Mouse (Mus musculus): ENCODE data around the gene Ppa2.

Gene Ppa2

DNA sequence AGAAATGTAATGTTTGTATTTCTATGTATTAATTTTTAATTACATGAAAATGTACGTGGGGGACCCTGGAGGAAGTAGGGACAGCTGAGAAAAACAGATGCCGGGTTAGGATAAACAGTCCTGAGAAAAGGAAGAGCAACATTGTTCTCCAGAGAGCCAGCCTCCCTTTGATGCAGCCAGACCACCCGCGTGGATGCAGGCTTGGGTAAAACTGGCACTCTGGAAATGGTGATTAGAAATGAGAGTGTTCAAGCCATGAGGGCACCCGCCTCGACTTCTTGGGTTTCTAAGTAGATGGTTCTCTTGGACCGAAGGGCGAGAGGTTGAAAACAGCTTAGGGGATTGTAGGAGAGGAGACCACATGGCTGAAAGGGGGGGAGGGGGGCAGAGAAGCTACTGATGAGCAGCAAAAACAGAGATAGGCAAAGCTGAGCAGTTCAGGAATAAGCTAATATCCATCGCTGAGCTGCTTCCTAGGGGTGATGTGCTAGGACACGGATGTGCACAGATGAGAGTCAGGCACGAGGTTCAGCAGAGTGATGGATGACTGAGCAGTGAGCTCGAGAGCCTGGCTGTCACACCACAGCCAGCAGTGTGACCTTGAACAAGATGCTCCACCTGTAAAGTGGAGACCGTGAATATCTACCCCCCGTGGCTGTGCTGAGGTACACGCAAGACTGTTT is 21.4 kb downstream of the Ppa2 start:
- no peak for DNase-seq (ENCODE audit: low spot score)

DNA sequence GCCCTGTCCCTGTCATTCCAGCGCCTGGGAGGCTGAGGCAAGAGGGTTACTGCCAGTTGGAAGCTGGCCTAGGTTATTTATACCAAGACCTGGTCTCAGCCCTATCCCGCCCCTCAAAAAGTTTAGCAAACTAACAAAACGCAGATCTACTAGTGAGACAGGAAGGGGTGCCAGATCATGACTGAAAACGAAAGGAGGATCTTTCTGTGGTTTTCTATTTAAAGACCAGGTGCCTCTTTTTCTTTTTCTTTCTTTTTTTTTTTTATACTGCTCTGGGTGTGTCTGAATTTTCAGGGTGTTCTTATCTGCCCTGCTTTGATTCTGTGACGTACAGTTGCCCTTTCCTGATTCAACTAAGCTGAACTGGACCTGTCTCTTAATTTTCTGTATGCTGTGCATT is 22.4 kb downstream of the Ppa2 start:
- no peak for DNase-seq (ENCODE audit: low spot score)

DNA sequence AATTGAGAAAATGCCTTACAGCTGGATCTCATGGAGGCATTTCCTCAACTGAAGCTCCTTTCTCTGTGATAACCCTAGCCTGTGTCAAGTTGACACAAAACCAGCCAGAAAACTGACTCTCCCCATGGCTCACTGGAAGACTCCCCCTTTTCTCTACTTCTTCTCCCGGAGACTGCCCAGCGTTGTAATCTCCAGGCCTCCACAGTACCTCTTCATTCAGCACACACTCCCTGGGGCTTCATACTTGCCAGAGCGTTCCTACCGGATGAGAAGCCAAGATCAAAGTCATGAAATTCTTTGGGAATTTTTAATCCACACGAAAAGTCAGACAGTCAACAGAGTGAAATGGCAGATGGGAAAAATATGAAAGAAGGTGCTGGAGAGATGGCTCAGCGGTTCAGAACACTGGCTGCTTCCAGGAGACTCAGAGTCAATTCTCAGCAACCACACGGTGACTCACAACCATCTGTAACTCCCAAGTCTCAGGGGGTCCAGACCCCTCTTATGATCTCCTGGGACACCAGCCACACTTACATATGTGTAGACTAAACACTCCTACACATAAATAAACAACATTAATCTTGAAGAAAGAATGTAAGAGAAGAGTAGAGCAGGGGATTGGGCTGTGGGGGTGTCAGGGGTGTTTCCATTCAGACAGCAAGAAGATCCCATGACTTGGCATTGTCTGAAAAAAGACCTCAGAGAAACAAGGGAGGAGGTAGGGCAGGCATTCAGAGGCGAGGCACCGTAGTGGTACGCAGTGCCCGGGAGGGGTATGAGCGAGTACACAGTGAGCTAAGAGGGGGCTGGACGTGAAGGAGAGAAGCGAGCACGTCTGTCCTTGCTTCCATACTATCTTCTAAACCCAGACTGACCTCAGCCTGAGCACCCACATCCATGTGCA is 23.6 kb downstream of the Ppa2 start:
- no peak for DNase-seq (ENCODE audit: low spot score)

DNA sequence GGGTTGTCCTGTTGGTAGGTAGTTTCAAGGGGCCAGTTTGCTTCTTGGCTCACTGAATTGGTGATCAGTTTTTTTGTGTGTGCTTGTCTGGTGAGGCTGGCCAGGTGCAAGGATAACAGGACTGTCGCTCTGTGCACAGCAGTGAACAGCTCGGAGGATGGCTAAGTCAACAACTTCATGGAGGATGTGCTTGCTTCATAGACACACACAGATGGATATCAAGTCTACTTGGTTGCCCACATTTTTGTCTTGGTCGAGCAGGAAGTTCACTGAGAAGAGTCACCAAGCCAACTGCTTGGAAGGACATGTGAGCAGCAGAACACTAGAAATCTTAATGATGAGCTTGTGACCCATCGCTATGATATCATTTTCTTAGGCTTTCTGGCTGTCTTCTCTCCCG is 24.8 kb downstream of the Ppa2 start:
- no peak for DNase-seq (ENCODE audit: low spot score)

DNA sequence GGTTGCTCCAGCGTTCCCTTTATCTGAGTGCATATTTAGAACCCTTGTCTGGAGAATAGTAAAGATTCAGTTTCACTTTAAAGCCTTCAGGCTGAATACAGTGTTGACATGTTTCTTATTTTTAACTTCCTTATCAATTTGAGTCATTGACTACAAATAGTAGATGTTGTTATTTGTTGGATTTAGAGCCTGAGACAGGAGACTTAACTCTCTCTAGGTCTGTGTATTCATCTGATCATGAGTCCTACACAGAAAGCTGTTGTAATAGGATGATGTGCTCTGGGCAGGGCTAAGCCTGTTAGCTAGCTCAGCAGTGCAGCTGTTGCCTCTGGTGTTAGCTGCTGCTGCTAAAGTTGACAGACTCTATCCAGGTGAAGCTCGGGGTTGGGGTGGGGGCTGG is 25.3 kb downstream of the Ppa2 start:
- no peak for DNase-seq (ENCODE audit: low spot score)

DNA sequence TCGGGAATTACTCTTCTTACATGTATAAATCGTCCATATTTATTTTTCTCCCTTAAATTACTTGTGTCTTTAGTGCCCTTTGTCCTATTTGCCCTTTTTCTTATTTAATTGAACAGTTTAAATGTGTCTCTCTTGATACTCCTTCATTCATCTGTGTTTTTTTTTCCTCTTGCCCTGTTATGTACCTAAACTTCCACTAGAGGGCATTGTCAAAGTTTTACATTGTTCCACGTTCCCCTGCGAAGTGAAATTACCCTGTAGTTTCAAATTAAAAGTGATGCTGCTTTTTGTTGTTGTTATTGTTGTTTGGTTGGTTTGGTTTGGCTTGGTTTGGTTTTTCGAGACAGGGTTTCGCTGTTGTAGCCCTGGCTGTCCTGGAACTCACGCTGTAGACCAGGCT is 26.5 kb downstream of the Ppa2 start:
- no peak for DNase-seq (ENCODE audit: low spot score)

DNA sequence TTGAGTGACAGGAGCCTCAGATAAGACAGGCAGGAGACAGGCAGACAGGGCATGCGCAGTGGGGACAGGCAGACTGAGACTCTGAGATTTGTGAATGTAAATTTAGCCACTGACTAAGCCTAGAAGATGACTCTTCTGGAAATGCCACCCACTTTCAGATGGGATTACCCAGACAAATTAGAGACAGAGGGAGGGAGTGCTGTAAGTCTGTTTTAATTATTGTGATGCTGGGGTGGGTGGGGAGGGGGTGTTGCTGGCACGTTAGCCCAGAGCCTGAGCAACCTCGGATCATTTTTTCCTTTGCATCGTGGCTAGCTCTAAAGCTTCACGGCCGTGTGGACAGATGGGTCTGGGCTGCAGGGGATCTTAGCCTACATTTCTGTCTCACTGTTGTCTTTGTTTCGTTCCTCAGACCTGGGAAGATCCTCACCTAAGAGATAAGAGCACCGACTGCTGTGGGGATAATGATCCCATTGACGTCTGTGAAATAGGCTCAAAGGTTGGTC is 29.0 kb downstream of the Ppa2 start:
- DNase-seq (ENCODE audit: low spot score), result no peak

DNA sequence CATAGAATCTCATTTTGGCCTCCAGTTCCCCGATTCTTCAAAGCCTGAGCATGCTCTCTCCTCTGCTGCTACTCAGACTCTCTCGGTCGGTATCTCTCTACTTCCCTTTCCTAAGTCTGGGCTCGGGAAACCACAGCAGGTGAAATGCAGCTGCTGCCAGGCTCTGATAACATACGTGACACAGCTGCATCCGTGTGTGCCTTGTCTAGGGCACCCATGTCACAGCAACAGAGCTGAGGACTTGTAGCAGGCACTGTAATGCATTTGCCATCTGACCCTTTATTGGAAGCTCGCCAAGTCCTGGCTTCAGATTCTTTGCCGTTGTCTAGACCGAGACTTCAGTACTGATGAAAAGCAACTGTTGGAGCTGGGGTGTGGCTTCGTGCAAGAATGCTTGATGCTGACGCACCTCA is 29.5 kb downstream of the Ppa2 start:
- no peak for DNase-seq (ENCODE audit: low spot score)

DNA sequence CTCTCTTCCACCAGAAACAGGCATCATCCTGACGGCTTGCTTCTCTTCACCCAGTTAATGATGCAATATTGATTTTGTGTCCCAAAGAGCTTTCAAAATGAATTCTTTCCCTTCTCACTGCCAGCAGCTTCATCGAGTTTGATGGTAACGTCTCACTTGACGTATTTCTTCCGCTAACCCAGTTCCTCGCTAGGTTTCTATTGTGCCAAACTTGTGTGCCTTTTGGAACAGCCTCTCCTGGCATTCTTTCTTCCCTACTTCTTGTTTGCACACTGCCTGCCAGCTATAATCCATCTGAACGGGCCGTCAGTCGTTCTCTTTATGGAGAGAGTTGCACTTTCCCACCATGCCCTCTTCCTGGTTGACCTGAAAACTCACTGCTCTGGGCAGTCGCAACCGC is 31.2 kb downstream of the Ppa2 start:
- no peak for DNase-seq (ENCODE audit: low spot score)

DNA sequence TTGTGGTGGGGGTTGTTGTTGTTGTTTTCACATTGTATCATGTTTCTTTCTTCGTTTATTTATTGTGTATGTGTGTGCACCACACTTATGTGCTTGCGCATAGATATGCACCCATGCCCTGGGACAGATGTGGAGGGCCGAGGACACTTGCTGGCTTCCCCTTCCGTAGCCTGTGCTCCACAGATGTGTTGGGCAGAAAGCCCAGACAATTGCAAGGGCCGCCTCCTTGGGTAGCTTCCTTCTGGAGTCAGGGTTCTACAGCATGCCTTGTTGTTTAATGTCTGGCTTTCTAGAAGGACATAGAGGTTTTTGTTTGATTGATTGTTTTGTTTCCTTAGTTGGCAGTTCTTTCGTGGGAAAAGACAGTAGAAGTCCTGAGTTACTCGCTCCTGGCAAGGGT is 37.6 kb downstream of the Ppa2 start:
- DNase-seq (ENCODE audit: low spot score), result no peak

DNA sequence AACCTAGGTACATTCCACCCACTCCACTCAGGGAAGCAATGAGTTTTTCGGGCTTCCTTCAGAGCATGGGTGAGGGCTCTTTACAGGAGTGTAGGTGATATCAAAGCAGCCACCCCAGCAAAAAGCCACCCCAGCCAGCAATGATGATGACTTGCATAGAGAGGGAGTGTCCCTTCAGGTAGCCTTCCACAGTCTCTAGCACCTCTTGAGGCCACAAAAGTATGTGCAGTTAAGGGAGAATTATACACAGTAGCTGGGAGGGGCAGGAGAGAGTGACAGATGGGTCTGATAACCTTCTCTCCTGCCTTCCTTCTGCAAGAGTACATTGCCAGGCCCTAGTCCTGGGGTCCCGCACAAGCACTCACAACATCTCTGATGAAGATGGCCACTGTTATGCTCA is 38.9 kb downstream of the Ppa2 start:
- DNase-seq (ENCODE audit: low spot score), result no peak

DNA sequence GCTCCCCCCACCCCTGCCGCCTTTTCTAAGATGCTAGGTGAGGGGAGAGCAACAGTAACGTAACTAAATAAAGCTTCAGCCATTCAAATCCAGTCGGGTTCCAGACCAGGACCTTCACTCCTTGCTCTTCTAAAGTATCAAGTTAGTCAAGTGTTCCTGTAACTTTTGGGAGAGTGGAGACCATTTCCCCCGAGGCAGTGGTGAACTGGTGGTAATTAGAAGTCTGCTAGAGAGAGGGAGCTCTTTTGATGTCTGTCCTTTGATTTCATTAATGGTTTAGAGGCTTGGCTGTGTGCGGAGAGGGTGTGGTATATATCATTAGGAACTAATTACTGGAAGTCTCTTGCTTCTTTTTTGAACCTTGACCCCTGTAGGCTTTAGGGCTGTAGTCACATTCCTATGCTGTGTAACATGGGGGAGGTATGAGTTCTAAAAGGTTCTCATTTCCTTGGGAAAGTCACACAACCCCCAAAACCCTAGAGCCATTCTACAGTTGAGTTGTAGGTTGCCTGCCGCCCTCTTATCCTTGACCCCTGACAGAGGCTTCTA is 47.6 kb downstream of the Ppa2 start:
- no peak for DNase-seq (ENCODE audit: low spot score)

DNA sequence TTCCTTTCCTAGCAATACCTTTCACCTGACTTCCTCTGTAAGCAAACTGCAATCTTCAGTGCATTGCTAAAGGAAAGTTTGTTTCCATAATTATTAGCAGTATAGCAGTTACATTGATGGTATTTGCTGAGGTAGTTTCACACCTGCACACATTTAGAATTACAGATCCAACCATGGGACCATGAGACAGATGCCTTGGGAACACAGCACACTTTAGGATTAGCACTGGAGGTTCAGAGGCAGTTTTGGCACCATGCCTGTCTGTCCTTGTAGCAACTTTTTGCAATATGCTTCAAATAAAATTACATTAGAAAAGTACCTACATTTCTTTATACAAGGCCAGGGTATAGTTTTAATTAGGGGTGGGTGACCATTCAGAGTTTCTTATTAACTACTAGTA is 48.1 kb downstream of the Ppa2 start:
- no peak for DNase-seq (ENCODE audit: low spot score)

DNA sequence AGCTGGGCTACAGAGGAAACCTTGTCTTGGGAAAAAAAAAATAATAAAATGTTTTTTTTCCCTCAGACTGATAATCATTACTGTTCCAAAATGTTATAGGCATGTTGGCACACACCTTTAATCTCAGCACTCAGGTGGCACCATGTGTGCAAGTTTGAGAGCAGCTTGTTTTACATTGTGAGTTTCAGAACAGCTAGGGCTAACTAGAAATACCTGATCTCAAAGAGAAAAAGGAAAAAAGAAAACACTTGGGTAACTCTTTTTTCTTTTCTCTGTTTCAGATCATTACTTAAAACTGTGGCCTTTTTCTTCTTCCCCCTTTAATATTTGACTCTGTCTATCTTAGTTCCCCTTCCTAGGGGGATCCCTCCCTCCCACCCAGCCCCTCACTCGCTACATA is 51.5 kb downstream of the Ppa2 start:
- no peak for DNase-seq (ENCODE audit: low spot score)

DNA sequence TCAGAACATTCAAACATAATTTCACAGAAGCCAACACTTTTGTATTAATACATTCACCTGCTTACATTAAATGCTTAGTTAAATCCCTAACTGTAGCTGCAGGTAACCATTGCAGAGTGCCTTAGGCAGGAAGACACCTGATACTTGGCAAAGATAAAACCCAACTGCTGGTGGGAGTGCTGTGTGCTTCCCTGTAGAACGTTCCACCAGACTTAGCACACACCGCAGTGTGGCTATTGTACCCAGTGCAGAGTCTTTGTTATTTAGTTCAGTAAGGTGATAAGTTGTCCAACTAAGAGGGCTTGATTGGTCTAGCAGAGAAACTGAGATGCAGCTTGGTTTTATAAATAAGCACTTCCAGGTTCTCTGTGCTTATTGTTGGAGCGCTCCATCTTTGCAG is 54.2 kb downstream of the Ppa2 start:
- no peak for DNase-seq (ENCODE audit: low spot score)

DNA sequence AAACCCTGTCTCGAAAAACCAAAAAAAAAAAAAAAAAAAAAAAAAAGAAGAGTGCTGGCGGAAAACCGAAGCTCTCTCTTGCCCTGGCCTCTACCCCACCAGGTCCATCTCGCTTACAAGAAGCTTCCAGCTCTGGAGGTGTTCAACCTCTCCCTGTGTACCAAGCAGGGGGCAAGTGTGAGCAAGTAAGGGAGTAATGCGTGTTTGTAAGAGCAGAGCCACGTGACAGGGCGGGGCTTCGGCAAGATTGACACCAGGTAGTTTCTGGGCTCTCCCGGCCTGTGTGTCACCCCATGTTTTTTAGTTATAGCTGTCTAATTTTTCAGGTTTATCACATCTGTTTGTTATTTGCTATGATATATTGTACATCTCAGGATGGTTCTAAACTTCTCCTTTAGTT is 56.2 kb downstream of the Ppa2 start:
- DNase-seq (ENCODE audit: low spot score), result peak; percentile 20

DNA sequence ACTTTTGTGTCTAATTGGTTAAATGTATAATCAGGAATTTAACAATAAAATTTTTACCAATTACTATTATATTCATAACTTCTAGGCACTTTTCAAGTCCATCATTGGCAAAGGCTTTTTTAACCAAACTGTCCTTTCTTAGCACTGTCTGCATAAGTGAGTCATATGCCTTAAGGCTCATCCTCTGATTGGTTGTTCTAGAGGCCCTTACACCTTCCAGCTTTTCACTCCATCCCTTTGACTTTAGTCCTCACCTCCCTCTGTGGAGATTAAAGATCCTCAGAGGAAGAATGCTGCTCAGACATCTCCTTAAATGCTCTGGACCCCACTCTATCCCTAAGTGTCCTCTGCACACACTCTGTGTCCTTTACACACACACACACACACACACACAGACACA is 68.3 kb downstream of the Ppa2 start:
- no peak for DNase-seq (ENCODE audit: low spot score)

DNA sequence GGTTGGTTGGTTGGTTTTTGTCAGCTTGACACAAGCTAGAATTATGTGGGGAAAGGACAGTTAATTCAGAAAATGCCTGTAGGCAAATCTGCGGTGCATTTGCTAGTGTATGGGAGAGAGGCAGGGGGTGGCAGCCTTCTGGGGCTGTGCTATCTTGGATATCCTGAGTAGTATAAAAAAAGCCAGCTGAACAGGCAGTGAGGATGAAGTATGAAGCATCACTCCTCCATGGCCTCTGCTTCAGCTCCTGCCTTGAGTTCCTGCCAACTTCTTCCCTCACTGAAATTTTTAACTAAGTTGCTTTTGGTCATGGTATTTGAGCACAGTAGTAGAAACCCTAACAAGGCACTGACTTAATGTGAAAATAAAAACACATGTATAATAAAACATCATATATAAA is 70.1 kb downstream of the Ppa2 start:
- no peak for DNase-seq (ENCODE audit: low spot score)

DNA sequence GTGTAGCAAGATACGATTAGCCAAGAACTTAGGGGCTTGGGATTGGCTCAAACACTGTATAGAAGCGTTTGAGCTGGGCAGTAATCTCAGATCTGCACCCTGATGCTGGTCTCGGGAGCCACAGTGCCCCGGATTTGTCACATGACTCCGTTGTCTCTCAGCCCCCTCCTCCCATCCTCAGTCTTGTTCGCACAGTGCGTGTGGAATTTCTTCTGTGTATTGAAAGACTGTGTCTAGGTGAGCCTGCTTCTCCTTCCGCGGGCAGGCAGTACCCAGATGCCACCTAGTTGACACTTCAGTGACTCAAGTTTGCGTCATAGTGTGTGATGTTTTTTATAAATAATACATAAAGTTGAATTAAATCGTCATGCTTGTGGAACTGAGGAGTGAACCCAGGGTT is 71.6 kb downstream of the Ppa2 start:
- DNase-seq (ENCODE audit: low spot score), result no peak

DNA sequence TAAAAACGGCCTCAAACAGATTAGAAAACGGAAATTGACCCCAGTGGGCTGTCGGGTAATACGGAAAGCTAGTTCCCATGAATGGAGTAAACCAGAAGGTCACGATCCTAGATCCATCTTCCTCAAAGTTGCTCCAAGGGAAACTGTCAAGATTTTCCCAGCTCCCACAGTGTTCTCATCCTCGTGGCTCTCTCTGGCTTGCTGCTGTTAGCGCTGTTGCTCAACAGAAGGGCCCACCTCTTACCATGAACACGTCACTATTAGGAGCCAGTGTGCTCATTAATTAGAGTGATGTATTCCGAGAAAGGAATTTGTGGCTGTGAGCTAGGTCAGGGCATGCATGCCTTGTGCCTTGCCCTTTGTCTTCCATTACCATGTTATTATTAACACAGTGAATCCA is 72.2 kb downstream of the Ppa2 start:
- no peak for DNase-seq (ENCODE audit: low spot score)

DNA sequence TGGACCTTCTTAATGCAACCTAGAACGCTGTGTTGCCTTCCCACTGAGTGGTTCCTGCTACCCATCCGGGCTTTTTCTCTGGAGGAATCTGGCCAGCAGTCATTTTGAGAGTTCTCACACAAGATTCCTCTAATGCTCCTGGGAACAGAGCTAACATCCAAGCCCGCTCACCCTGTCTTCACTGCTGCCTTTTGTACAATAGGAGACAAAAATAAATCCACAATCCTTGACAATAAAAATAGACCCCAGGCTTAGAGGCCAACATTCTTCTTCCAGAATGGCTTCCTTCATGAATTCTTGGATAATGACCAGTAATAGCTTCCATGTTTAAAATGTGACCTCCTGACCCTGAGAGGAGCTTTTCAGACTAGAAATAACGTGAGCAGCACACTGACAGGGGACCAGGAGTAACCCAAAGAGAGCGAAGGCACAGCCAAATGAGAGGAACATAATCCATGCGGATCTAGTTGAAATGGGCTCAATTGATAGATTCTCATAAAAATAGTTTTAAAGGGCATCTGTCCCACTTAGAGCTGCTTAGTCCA is 74.3 kb downstream of the Ppa2 start:
- DNase-seq (ENCODE audit: low spot score), result no peak

DNA sequence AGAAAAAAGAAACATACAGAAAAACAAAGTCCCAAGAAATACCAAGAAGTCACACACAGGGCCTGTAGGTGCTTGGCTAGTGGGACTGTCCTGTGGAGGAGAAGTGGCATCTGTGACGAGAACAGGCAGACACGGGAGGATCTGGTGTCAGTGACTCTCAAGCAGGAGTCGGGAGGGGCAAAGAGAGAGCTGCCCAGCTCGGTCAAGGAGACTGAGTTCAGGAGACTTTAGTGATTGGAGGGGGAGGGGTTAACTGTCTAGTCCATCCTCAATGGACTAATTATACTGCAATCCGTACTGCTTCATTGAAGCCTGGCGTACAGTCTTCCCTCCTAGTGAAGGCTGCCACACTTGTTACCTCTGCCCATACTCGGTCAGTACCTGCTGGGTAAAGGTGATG is 77.4 kb downstream of the Ppa2 start:
- no peak for DNase-seq (ENCODE audit: low spot score)

DNA sequence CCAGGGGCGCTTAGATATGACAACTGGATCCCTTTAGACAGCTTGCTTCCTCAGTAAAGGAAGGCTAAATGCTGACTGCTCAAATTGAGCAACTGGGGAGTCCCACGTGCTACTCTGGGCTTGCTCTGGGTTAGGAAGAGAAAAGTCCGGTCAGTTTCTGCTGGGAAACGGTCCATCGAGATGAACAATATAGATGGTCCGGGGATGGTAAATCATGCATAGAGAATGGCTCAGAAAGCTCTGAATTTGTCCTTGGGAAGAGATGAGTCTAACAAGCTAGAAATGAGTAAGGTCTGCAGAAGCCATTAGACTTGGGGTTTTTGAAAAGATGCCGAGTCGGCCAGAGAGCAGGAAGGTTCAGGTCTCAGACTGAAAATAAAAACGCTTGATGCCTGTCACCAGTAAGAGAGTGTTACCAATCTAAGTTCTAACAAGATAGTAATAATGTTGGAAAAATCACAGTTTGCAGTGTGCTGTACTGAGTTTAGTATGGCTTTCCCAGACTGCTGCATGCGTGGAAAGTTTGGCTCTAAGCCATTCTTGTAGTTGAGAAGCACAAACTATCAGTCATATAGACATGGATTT is 80.0 kb downstream of the Ppa2 start:
- no peak for DNase-seq (ENCODE audit: low spot score)

All from testis, postnatal 14 days (tissue).